Mouse (Mus musculus): ENCODE results near the gene Kalrn.
"Not testable (repeated sequence)": the region's sequence is repeated elsewhere in the genome, so short reads cannot be mapped to it uniquely, and the experiment has no call there.

Gene Kalrn

DNA sequence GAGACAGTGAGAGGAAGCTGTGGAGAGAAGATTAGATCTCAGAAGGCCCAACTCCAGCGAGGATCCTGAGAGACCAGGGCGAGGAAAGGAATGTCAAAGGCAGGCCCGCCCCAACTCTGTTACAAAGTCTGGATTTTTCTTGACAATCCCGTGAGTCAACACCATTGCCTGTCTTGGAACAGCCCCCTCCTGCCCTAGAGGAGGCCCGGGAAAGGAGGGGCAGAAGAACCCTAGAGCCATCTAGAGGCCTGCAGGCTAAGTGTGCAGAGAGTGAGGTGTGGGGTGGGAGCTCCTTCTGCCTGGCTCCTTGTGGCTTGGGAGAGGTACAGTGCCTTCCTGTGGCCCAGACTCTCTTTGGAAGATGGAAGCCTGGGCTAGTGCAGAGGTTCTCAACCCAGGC lies 460.8 kb downstream of the Kalrn start:
- in situ Hi-C loops (cut with MboI), result no loop called here

DNA sequence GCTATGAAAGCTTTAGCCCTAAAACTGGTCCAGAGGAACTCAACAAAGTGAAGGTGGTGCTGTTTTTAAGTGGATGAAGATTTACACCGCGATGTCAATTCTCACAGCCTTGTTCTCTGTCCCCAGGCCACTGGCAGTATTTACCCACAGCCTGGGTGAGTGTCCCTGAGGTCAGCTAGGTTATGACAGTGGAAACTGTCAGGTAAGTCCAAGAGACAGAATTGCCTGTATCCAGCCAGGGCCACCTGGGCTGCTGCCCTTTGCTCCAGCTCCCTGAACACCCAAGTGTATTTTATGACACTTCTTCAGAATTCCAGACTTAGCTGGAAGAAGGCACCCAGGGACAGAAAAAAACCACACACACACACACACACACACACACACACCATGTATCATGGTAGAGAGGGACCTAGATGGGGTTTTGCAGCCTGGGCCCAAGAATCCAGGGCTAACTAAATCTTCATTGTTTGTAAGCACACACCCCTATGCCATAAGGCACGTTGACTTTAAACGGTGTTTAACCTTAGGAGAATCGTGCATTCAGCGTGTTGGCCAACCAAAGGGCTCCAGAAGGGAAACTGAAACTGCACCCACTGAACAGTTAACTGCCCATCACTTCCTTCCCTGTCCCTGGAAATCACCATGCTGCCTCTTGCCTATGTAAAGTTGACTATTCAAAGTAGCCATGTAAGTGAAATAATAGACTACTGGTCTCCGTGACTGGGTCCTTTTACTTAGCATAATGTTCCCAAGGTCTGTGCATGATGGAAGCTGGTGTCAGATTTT lies 462.3 kb downstream of the Kalrn start:
- in situ Hi-C loops (cut with MboI), result no loop called here

- in situ Hi-C loops (cut with MboI), result loop anchor here (10.0 kb wide), 1 partner anchor 270 kb away; no protein-coding TSS in a partner anchor
Observed at GRCm38 (mm10) chr16:34104427-34104826, 468.9 kb downstream of the Kalrn start.

GRCm38 (mm10) chr16:34102742-34103141 lies 470.6 kb downstream of the Kalrn start:
- in situ Hi-C loops (cut with MboI), result loop anchor here (10.0 kb wide), 1 partner anchor 268 kb away; no protein-coding TSS in a partner anchor

- in situ Hi-C loops (cut with MboI), result loop anchor here (10.0 kb wide), 1 partner anchor 265 kb away; no protein-coding TSS in a partner anchor
Observed at GRCm38 (mm10) chr16:34099795-34100194, 473.5 kb downstream of the Kalrn start.

GRCm38 (mm10) chr16:34095548-34096141 lies 477.7 kb downstream of the Kalrn start:
- in situ Hi-C loops (cut with MboI), result no loop called here

- in situ Hi-C loops (cut with MboI), result no loop called here
Observed at GRCm38 (mm10) chr16:34095093-34095465, 478.3 kb downstream of the Kalrn start.

DNA sequence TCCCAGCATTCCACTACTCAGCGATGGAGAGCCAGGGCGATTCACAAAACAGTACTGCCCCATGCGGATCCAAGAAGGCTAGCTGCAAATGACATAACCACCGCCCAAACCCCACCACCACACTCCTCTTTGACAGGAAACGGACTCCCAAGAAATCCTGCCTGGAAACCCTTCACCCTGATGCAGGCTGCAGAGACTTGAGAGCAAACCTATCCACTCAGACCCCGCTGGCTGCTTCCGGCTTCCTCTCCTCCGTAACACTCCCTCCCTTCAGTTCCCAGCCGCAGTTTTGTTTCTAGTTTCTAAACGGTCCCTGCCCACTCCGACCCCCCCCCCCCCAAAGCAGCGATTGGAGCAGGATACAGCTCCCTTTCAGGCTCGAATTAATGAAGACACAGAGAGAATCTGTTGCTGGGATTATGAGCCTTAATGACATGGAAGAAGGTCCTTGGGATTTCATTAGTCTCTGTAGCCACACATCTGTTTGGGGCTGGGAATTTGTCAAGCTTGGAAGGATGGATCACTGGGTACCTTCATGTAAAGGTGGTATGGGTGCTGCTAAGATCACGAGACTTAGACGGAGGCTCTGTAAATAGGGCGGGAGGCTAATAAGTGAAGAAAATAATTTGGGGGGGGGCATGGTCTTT lies 478.8 kb downstream of the Kalrn start:
- in situ Hi-C loops (cut with MboI), result no loop called here

GRCm38 (mm10) chr16:34093734-34094445 lies 479.4 kb downstream of the Kalrn start:
- in situ Hi-C loops (cut with MboI), result no loop called here

- in situ Hi-C loops (cut with MboI), result no loop called here
Observed at GRCm38 (mm10) chr16:34089528-34090095, 483.7 kb downstream of the Kalrn start.

- in situ Hi-C loops (cut with MboI), result no loop called here
Observed at GRCm38 (mm10) chr16:34089022-34089421, 484.3 kb downstream of the Kalrn start.

DNA sequence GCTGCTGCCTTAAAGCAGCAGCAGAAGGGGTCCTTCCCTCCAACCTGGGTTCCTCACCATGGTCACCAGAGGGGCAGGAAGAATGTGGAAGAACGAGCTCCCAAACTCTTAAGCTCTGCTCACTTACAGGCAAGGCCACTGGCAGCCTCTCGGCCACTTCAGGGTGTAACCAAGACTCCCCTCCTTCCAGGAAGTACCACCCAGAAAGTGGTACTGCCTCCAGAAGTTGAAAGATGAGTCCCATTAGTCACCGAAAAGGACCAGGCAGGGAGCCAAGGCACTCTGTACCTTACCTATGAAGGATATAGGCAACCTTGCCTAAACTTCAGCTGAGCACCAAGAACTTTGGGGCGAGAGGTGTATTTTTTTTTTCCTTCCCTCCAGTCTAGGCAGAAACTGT lies 485.0 kb downstream of the Kalrn start:
- in situ Hi-C loops (cut with MboI), result no loop called here

- in situ Hi-C loops (cut with MboI), result no loop called here
Observed at GRCm38 (mm10) chr16:34084135-34084920, 489.0 kb downstream of the Kalrn start.

DNA sequence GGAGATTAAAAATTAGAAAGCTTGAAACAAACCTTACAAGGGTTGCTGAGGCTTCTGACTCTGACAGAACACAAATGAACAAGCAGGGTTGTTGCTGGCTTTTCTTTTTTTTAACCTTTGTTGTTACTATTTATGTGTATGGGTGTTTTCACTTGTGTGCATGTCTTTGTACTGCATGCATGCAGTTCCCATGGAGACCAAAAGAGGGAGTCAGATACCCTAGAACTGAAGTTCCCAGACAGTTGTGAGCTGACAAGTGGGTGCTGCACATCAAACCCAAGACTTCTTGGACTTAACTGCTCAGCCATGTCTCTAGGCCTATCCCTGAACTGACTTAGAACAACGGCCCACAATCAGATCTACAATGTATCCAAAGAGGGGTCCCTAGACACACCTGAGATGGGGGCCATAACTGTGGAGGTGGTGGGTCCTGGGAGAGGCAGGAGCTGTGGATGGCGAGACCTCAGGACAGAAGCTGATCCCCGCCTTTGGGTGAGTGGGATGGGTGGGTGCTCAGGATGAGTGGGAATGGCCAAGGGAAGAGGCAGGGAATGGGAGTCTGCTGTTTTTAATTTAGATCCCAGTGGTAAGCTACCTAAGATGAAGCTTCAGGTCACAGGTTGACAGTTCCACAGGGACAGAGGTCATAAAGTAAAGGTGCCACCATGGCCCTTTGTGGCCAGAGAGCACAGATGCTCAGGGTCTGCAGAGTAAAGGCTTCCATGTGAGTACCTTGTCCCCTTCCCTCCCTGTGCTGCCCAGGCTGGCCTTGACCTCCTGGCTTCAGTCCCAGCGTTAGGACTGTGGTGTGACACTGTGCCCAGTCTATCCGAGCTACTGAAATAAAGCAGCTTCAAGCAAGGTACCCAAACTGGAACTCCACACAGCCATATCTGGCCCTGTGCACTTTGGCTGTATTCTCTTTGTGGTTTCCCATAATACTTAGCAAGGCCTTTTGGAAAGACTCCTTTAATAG lies 490.6 kb downstream of the Kalrn start:
- in situ Hi-C loops (cut with MboI), result no loop called here

DNA sequence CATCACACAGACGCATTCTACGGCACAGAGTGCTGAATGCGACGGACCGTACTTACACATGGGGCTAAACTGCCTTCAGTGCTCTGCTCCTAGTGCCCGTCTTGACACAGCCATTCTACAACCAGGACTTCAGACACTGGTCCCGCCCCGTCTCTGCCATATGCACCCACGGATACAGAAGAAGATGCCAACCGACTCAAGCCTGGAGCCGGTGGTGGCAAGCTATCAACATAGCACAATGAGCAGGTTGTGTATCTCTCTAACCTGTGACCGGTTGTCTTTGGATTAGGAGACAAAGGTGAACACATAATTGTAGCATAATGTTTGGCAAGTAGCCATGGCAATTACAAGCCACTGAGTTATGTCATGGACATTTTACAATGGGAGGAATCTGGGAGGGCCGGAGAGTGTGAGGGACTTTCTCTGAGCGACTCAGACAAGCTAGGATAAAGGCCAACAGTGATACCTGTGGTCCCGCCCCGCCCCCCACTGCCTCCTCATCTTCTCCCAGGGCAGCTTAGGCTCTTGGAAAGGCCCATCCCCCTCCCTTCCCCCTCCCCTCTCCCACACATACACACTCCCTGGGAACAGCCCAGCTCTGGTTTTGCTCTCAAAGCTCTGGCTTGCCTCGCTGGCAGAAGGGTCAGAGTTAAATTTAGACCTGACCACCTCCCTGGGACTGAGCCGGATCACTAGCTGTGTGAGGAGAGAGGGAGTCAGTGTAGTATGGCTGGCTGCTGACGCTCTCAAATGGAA lies 491.5 kb downstream of the Kalrn start:
- in situ Hi-C loops (cut with MboI), result no loop called here

- in situ Hi-C loops (cut with MboI), result not testable (repeated sequence)
Observed at GRCm38 (mm10) chr16:34081314-34081682, 492.0 kb downstream of the Kalrn start.

DNA sequence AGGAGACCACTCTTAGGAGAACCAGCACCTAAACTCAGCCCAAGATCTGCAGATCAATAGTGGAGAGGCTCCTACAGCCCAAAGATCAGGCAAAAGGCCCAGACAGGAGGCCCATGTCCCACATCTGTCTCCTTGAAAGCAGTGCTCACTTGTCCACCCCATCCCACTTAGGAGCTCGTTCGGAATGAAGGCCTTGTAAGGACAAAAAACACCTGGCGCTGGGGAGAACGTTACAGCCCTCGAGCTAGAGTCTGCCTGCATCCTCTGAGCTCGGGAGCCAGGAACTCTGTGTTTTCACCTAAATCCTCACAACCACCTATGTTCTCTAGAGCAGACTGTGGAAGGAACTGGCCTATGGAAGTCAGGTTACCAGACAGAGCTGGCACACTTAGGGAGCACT lies 492.5 kb downstream of the Kalrn start:
- in situ Hi-C loops (cut with MboI), result no loop called here

DNA sequence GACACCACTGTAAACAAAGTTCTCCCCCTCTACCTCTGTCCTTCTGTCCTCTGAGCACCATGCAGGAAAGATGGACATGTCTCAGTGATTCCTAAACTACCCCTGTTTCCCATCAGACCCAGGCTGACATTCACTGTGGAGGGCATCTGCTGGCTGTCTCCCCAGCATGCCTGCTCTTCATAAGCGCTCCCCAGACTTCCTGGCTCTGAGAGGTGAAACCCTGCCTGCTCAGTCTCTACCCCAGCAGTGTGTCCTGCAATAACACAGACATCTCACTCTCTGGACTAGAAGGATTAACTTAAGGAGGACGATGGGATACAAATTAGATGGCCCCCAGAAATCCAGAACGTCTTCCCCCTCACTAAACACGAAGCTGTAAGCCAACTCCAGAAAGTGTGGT lies 493.8 kb downstream of the Kalrn start:
- in situ Hi-C loops (cut with MboI), result no loop called here

DNA sequence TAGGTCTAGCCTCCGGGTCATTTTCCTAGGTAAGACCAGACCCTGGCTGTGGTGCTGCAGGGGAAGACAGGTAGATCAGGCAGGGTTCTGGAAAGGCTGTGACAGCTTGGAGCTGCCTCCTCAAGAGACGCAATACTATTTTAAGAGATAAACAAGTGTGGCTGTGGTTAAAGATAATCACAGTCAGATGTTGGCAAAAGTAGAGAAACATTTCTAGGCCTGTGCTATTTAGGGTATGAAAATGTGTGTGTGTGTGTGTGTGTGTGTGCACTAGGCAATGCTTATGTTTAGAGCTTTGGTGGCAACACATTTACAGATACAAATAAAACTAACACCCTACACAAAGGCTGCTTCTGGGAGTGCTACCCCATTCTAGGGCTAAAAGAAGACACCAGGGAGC lies 494.6 kb downstream of the Kalrn start:
- in situ Hi-C loops (cut with MboI), result no loop called here
